Mouse (Mus musculus) monocyte, adult 2 months (primary cell): Measurements from ENCODE around the gene Nr5a2.

Source experiments
- DNase-seq, 2 experiments: peaks; one replicate each; pipeline ENCODE4 v3.0.0; 2022; ENCODE audit warnings: low spot score in 2 of 2, low read depth in 1 of 2

Gene Nr5a2

DNA sequence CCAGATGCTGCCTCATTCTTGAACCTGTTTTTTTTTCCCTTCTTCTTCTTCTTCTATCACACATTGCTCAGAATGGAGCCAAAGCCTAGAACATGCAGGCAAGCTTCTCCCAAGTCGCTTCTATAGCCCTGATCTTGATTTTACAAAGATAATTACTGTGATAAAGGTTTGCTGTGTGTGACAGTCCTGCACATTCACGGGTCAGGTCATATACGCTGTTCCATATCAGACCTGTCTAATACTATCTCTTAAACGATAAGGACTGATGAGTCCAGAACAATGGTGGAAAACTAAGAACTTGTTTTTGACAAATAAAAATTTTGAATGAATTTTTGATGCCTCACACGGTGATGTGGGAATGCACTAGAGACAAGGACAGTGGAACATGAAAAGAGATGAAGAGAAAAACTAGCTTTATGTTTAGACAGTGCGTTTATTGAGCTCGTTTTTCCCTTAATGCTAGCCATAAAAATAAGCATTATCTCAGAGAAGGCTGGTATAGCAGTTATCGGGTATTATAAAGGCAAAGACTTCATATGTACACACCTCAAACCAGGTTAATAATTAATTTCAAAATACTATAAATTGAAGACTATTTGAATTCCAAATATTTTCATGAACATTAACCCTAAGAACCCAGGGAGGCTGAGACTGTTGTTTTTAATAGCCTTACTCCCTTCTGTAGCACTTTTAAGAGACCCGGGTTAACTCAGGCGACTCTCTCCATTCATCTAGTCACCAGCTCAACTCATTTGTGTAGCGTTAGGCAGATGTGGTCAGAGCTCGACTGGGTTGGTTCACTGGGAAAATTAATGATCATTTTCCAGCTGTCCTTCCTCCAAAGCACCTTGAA is 49.3 kb downstream of the Nr5a2 start:
- no peak for DNase-seq

DNA sequence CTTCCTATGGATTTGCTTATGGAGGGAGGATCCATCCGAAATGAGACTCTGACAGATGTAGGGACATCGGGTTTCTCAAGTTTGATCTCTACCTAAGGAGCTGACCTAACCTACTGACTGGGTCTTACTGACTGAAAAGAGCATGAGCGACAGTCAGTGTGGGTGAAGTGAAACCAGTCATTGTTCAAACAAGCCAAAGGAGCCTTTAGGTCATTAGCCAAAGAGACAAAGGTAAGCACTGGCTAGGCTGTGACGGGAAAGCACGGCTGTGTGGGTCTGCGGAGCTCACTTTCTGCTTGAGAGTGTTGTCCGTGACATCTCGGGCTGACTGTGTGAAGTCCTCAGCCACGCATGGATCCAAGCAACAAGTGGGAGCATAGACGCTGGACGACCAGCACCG is 50.1 kb downstream of the Nr5a2 start:
- DNase-seq, result no peak

DNA sequence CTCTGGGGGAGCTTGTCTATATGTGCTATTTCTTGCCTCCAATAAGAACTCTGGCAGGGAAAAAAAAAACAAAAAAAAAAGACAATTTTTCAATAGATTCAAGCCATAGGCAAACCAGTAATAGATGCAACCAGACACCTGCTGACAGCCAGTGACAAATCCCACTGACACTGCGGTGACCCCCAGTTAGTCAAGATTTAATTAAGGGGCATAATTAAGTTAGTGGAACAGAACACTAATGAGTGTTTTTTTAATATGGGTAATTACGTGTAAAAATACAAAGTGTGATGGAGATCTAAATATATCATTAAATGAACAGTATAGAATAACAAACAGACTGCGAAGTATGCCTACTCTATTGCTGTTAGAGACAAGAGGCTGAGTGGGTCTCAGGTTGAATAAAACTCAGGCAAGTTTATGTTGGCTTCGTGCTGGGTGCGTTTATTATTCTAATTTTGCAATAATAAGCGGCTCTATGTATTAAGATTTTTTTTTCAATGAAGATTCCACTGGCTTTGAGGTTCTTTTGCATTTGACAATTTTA is 50.7 kb downstream of the Nr5a2 start:
- DNase-seq, result no peak

DNA sequence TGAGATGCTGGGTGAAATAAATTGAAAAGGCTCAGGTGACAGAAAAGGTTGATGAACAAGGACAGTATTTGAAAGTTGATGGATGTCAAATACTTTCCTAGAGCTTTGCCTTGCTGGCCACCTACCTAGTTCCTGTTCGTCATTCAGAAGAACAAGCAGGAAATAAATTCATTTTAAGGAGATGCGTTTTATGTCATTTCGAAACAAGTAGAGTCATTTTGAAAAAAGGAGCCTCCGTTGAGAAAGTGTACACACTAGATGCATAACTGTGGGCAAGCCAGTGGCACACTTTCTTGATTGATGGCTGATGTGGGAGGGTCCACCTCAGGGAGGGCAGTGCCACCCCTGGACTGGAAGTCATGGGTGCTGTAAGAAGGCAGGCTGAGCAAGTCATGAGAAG is 62.1 kb downstream of the Nr5a2 start:
- no peak for DNase-seq

DNA sequence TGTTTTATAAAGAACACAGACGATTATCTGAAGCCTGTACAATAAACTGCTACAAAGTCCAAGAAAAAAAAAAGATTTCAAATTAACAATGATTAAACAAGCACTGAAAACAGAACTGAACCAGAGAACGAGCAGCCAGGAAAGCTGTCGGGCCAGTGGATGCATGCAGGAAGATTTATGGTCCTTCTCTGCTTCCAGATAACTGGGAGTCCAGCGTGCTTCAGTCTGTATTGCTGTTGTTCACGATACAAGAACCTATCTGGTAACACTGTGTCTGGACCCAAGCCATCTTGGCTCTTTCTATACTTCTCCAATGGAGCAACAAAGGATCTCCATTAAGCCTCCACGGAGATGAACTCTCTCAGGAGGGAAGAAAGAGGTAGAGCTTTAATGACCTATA is 63.9 kb downstream of the Nr5a2 start:
- DNase-seq, result no peak

DNA sequence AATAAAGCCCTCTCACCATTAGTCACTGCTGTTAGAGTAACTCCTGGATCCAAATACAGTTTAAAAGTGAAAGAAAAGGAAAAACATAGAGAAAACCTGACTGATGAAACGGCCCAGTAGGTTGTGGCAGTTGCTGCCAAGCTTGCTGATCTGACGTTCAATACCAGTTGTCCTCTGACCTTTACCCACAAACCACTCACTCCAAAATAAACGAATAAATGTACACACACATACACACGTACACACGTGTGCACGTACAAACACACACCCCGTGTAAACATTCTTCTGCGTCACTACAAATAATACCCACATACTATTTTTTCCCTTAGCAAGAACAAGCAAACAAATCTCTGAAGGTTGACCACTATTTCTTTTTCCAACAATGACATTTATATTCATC is 64.4 kb downstream of the Nr5a2 start:
- no peak for DNase-seq

DNA sequence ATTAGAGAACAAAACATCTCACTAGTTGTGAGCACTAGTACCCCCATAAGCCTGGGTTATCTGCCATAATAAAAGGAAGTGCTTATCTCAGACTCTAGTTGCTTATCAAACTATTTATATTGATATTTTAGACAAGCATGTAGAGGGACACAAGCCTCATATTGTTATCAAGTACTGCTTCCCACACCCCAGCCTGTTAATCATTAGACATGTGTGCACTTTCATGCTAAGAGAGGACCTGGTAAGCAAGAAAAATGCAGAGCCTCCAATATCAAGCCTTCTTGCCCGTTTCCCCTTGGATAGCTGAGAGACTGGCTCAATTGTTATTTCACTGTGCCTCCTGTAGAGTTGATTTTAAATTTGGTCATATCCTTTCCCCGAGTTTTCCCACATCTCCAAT is 65.5 kb downstream of the Nr5a2 start:
- DNase-seq, result no peak

DNA sequence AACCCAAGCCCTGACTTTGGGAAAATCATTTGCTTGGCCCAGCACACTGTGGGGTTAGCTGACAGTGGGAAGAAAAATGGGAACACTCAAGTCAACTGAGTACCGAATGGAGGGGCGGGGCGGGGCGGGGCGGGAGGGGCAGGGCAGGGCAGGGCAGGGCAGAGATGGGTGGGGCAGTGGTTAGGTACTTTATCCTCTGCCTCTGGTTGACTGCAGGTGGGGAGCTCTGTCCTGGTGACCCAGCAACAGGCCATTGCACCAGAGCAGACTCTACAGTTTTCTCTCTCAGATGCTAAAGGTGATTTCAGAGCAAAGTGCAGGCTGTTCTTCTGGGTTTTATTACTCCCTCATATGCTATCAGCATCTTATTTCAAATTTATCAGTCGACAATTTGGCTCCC is 67.1 kb downstream of the Nr5a2 start:
- no peak for DNase-seq

DNA sequence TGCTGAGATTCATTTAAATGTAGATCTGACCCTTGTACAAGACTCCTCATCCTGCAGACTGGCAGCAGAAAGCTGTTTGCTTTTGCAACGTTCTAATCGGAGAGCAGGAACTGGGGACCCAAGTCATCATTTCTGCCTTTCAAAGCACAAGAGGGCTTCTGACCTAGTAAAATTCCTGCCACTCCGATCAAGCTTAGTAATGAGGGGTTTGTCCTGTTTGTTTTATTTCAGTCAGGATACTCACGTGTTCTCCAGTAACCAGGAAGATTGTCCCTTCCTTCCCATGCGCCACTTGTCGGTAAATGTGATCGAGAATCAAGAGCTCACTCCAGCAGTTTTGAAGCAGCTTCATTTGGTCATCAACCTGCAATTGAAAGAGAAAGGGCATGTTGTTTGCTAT is 69.8 kb downstream of the Nr5a2 start:
- DNase-seq, result no peak

DNA sequence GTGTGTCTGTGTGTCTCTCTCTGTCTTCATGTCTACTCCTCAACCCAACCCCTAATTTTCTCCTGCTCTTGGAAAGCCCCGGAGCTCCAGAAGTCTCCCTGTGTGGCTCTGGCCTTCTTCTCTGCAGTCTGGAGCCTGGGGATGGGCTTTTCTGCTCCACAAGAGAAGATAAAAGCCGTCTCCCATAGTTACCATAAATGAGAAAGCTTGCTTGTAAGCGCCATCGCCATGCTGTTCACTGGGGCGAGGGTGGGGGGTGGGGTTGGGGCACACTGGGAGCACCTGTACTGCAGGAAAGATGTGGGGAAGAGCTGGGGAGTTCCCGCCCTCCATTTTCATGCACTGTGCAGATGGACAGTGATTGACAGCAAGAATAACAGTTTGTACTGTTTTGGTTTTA is 71.5 kb downstream of the Nr5a2 start:
- no peak for DNase-seq

DNA sequence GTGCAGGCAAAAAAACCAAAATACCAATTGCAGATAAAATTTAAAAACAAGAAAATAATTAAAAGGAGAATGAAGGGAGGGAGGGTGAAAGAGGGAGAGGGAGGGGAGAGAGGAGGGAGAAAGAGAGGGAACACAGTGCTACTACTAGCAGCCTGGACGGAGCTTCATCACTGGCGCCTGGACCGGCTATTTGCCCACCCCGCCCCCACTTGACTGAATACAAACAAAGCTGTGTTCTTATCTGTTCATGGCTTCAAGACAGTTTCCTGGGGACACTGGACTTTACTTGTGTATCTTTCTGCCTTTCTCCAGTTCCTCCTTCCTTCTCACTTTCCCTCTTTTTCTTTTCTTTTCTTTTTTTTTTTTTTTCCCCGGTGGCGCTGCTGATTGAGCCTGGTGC is 73.6 kb downstream of the Nr5a2 start:
- DNase-seq, result no peak

DNA sequence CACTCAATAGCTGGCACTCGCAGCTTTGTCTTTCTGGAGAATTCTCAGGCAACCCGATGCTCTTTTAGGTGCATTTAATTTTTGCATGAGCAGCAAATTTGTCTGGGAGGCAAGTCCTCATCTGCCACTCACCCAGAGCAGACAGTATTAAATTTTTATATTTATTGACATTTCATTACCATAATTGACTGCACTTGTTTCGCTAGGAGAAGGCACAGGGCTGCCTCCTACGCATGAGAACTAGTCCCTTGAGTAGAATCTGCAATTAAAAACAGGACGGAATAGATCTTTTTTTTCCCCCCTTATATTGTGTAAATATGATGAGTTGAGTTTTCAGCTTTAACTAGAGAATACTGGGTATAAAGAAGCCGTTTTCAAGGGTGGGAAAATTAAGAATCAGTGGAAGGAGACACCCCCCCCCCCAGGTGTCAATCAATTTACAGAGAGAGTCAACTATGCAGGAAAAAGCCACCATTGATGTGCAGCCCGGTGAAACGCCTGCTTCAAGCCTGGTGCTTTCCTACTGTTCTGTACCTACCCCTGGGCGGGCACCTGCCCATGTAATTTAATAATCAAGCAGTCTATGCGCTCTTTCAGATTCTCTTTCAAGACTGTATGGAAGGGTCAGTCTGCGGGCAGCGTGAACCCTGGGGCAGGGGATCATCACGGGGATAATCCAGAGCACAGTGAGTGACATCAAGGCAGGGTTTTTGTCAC is 76.6 kb downstream of the Nr5a2 start:
- DNase-seq, result no peak

DNA sequence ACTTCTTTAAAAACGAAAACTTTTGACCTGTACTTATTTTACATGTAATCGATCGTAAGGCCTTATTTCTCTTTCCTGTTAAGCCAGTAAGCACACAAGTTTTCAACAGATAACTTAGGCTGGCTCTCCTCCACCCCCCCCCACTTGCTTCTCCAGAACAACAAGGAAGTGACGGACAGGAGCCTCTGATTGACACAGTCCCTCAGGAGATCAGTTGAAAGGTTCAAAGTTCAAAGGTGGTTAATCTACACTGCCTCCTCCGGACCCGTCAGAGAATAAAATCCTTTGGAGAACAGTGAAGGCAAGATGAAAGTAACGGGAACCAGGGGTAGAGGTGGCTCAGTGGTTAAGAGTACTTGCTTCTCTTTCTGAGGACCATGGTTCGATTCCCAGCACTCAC is 80.0 kb downstream of the Nr5a2 start:
- no peak for DNase-seq

DNA sequence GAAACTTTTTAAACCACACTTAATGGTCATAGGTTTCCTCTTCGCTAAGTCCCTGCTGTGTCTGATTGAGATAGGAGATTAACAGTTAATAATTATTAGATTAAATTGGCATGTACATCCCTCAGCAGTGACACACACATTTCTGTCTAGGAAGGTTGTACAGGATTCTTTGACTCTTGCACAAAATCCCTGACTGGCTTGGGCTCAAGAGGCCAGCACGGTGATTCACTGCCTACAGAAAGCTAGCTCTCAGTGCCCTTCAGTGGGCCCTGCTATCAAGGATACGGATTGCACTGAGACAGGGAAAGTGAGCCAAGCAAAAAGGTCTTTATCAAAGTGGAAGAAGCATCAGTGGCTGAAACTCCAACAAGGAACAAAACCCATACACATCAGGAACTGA is 85.2 kb downstream of the Nr5a2 start:
- no peak for DNase-seq

DNA sequence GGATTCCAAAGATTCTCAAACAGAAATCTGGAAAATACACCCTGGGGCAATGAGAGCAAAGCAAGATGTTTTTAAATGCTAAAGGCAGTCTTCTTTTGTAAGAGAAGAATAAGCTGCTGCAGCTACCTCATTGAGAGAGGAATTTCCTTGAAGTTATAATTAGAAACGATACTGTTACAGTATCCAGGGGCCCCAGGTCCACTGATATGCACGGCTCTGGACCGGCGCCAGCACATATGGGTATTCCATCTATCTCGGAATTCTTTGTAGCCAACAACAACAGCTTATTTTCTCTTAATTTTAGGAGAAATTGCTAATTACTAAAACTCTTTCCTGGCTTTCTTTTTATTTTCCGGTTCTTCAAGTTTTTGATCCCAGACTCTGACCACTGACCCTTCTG is 91.3 kb downstream of the Nr5a2 start:
- no peak for DNase-seq

DNA sequence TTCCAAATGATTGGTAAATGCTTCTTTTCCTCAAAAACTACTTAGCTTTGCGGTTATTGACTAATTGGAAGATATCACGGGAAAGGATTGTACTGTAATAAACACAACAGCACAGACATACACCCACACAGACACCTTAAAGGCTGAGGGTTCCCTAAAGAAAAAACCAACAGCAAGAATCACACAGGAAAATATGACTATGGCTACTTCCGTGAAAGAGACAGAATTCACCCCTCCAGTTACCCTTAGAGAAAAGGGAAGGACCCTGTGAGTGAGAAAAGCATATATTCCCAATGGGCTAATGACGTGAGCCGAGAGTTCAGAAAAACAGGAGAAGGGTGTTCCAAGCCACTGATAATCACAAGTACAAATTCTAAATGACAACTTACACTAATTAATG is 92.0 kb downstream of the Nr5a2 start:
- DNase-seq, result no peak

DNA sequence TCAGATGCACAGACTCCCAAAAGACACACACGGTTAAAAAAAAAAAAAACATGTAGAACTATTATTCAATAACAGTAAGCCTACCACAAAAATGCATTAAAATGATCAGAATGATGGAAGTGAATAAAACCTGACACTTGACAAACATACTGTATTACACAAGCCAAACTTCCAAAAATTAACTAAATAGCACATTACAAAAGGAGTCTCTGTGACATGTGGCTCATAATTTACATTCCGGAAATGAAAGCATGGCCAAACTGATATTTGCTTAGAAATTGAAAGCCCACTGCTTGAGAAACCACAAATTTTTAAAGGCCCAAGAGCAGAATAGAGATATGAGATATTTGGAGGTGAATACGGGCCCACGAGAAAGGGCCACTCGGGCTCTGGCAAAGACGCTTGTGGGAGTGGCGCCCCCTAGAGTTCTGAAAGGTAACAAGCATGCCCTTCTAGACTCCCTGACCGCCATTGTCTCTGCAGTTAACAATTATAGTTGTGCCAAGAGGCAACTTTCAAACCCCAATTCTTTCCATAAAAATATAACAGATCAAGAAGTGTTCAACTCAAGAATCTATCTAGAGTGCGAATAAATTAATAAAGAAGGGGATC is 93.7 kb downstream of the Nr5a2 start:
- no peak for DNase-seq

DNA sequence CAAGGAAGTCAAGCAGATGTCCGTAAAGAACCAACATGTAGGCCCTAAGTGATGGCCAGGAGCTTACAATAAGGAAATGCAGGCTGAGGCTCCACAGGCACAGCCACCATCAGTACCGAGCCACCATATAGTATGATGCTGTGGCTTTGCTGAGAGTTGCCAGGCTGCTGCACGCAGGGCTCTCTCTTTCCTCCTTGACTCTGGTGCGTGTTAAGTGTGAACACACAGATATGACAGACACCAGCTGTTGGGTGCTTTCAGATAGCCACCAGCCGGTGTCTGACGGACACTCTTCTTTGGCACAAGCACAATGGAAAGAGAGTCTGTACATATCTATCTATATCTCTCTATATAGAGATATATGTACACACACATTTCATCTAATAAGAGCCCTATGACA is 97.0 kb downstream of the Nr5a2 start:
- no peak for DNase-seq

DNA sequence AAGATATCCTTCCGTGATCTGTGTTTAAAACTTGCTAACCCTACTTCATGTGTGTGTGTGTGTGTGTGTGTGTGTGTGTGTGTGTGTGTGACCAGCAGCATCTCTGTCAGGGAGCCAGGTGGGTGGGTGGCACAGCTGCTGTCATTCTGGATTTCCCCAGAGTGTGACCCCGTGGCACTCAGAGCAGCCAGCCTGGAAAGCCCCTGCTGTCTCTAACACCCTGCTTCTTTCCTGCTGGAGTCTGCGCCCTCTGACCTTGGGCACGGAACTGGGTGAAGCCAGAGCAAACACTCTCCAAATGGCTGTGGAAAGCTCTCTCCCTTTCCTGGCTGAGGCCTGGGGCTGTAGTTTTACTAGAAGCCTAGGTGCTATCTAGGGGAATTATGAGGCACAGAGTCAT is 100.8 kb downstream of the Nr5a2 start:
- DNase-seq, result no peak

DNA sequence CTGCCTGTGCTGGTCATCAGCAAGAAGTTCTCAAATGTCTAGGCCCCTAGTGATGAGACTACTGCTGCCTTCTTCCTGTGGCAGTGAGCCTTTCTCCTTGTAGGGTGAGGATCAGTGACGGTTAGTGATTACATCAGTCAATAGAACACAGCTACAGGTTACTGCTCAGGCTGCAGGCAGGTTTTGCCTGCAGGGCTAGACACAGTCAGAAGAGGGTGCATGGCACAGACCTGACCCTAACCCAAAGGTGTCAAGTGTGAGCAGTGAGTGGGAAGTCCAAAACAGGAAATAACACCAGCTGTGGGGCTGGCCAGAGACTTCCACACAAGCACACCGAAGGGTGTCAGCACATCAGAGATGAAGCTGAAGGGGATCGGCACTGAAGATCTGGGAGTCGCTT is 101.5 kb downstream of the Nr5a2 start:
- DNase-seq, result no peak

DNA sequence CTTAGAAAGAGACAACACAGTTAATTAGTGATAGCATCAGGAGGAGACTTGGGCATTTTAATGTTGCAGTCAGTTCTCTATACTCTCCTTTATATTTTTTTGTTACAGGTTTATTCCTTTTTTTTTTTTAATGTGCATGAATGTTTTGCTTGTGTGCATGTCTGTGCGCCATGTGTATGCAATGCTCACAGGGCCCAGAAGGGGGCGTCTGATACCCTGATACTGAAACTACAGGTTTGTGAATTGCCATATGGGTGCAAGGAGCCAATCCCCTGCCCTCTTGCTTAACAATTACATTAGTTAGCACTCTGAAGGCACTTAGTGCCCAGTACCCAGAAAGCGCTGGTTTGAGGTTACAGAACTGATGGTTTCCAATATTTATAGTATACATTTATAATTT is 104.1 kb downstream of the Nr5a2 start:
- no peak for DNase-seq

DNA sequence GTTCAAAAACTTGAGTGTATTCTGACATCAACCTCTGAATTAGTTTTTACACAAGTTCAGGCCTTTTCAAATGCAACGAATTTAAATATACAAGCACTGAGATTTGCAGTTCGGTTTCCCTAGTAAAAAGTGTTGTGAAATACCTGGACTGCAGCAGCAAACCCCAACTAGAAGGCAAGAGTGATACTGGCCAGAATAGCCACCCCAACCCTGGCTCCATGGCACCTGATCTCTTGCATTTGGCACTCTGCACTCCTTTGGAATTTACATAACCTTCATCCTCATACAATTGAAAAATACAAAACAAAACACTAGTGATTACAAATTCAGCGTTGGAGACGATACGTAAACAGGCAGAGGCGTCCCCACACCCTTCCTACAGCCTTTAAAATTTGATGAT is 111.5 kb downstream of the Nr5a2 start:
- DNase-seq, result no peak
